Mouse (Mus musculus): ENCODE measurements around the gene Klc2.

Gene Klc2

GRCm38 (mm10) chr19:5113783-5114182 lies 4.6 kb downstream of the Klc2 start:
- ChIA-PET POLR2A (interaction anchor here in 1 of 4 experiments (0.7 to 1.7 kb wide), 4 partner anchors 16 to 35 kb away, joined by 3 to 4 read pairs (median 3); partner anchors contain the start of gene Yif1a), CTCF (interaction anchor here in 1 of 4 experiments (0.7 kb wide), 1 partner anchor 26 kb away, joined by 4 read pairs; no protein-coding TSS in a partner anchor)

- ChIA-PET CTCF (interaction anchor here (0.5 to 4.2 kb wide), 16 partner anchors 8 to 504 kb away, joined by 3 to 45 read pairs (median 4); partner anchors contain the start of genes Klc2 (in 2 of the 4) and Yif1a (in 1 of the 4)), POLR2A (interaction anchor here (0.5 to 5.4 kb wide), 7 partner anchors 8 to 42 kb away, joined by 3 to 29 read pairs (median 5); partner anchors contain the start of genes Yif1a (in 2 of the 4), Cd248 (in 1 of the 4), Cnih2 (in 1 of the 4) and Klc2 (in 1 of the 4))
Observed at GRCm38 (mm10) chr19:5109659-5110453, 8.5 kb downstream of the Klc2 start.

- ChIA-PET POLR2A (interaction anchor here (0.7 to 5.4 kb wide), 28 partner anchors 8 to 381 kb away, joined by 3 to 29 read pairs (median 4); partner anchors contain the start of genes Klc2 (in 3 of the 4), Cnih2 (in 2 of the 4), Rin1 (in 2 of the 4) and Yif1a (in 2 of the 4)), CTCF (interaction anchor here (0.5 to 4.2 kb wide), 41 partner anchors 8 to 403 kb away, joined by 3 to 45 read pairs (median 4); partner anchors contain the start of genes Cd248 (in 2 of the 4), Klc2 (in 2 of the 4), Rin1 (in 2 of the 4) and Yif1a (in 2 of the 4))
Observed at GRCm38 (mm10) chr19:5108702-5109101, 9.7 kb downstream of the Klc2 start.

- CTCF ChIA-PET, result interaction anchor here (0.6 to 4.2 kb wide), 39 partner anchors 8 to 402 kb away, joined by 3 to 45 read pairs (median 3); partner anchors contain the start of genes Cd248 (in 2 of the 4), Klc2 (in 2 of the 4), Rin1 (in 2 of the 4) and Yif1a (in 2 of the 4)
- POLR2A ChIA-PET, result interaction anchor here (0.5 to 5.4 kb wide), 30 partner anchors 8 to 1873 kb away, joined by 3 to 29 read pairs (median 4); partner anchors contain the start of genes Klc2 (in 3 of the 4), Yif1a (in 3 of the 4), Cnih2 (in 2 of the 4) and Rin1 (in 2 of the 4)
Observed at GRCm38 (mm10) chr19:5108271-5108575, 10.1 kb downstream of the Klc2 start.

GRCm38 (mm10) chr19:5107556-5108270 lies 10.6 kb downstream of the Klc2 start:
- ChIA-PET CTCF (interaction anchor here (0.6 to 4.2 kb wide), 37 partner anchors 9 to 349 kb away, joined by 3 to 45 read pairs (median 4); partner anchors contain the start of genes Cd248 (in 3 of the 4), Klc2 (in 2 of the 4), Rin1 (in 2 of the 4) and Yif1a (in 2 of the 4)), POLR2A (interaction anchor here in 3 of 4 experiments (0.5 to 5.4 kb wide), 32 partner anchors 9 to 1874 kb away, joined by 3 to 29 read pairs (median 5); partner anchors contain the start of genes Klc2 (in 3 of the 3), Yif1a (in 3 of the 3), Rin1 (in 2 of the 3) and Cfl1 (in 1 of the 3))

- POLR2A ChIA-PET, result interaction anchor here in 3 of 4 experiments (0.6 to 5.4 kb wide), 17 partner anchors 10 to 188 kb away, joined by 3 to 29 read pairs (median 5); partner anchors contain the start of genes Yif1a (in 3 of the 3), Klc2 (in 2 of the 3), Rin1 (in 1 of the 3) and Sf3b2 (in 1 of the 3)
- CTCF ChIA-PET, result interaction anchor here (0.7 to 4.2 kb wide), 8 partner anchors 11 to 346 kb away, joined by 3 to 45 read pairs (median 4); partner anchors contain the start of genes Cd248 (in 1 of the 4), Klc2 (in 1 of the 4), Rin1 (in 1 of the 4) and Yif1a (in 1 of the 4)
Observed at GRCm38 (mm10) chr19:5106731-5107191, 11.6 kb downstream of the Klc2 start, which contains the start of gene Rab1b. TSS of gene Rab1b (minus strand) at chr19:5107072.

- POLR2A ChIA-PET, result interaction anchor here in 3 of 4 experiments (0.6 to 5.4 kb wide), 17 partner anchors 9 to 1260 kb away, joined by 3 to 29 read pairs (median 4); partner anchors contain the start of genes Klc2 (in 2 of the 3) and Yif1a (in 2 of the 3)
- CTCF ChIA-PET, result interaction anchor here in 2 of 4 experiments (1.0 to 4.2 kb wide), 5 partner anchors 12 to 56 kb away, joined by 3 to 45 read pairs (median 5); partner anchors contain the start of genes Klc2 (in 1 of the 2), Rin1 (in 1 of the 2) and Yif1a (in 1 of the 2)
Observed at GRCm38 (mm10) chr19:5106074-5106473, 12.3 kb downstream of the Klc2 start.

- ChIA-PET POLR2A (interaction anchor here in 3 of 4 experiments (0.5 to 1.7 kb wide), 11 partner anchors 10 to 359 kb away, joined by 3 to 7 read pairs (median 4); partner anchors contain the start of genes Klc2 (in 1 of the 3), Tmem151a (in 1 of the 3) and Yif1a (in 1 of the 3)), CTCF (interaction anchor here in 1 of 4 experiments (1.0 to 1.3 kb wide), 3 partner anchors 18 to 44 kb away, joined by 3 to 4 read pairs (median 4); no protein-coding TSS in a partner anchor)
Observed at GRCm38 (mm10) chr19:5098363-5099143, 19.8 kb downstream of the Klc2 start, which contains the start of gene Cnih2. TSS of gene Cnih2 (minus strand) at chr19:5098521.

GRCm38 (mm10) chr19:5097521-5098362 lies 20.6 kb downstream of the Klc2 start:
- ChIA-PET POLR2A (interaction anchor here in 3 of 4 experiments (0.6 to 2.0 kb wide), 12 partner anchors 9 to 587 kb away, joined by 3 to 7 read pairs (median 4); partner anchors contain the start of genes Yif1a (in 2 of the 3) and Rab1b (in 1 of the 3)), CTCF (interaction anchor here in 2 of 4 experiments (0.6 to 1.5 kb wide), 3 partner anchors 9 to 20 kb away, joined by 3 to 5 read pairs (median 3); partner anchors contain the start of gene Yif1a (in 1 of the 2))

- ChIA-PET POLR2A (interaction anchor here (0.6 to 4.6 kb wide), 21 partner anchors 8 to 399 kb away, joined by 3 to 29 read pairs (median 4); partner anchors contain the start of genes Klc2 (in 2 of the 4), Rab1b (in 2 of the 4) and Yif1a (in 1 of the 4)), CTCF (interaction anchor here in 2 of 4 experiments (0.5 to 1.6 kb wide), 9 partner anchors 8 to 536 kb away, joined by 3 to 6 read pairs (median 4); partner anchors contain the start of genes Klc2 (in 1 of the 2) and Yif1a (in 1 of the 2))
Observed at GRCm38 (mm10) chr19:5095887-5096474, 22.4 kb downstream of the Klc2 start.

GRCm38 (mm10) chr19:5094746-5095417 lies 23.5 kb downstream of the Klc2 start:
- CTCF ChIA-PET, result interaction anchor here (0.5 to 1.6 kb wide), 13 partner anchors 13 to 537 kb away, joined by 3 to 6 read pairs (median 3); partner anchors contain the start of gene Klc2 (in 1 of the 4)
- POLR2A ChIA-PET, result interaction anchor here (0.5 to 4.6 kb wide), 19 partner anchors 8 to 675 kb away, joined by 3 to 29 read pairs (median 3); partner anchors contain the start of genes Rab1b (in 2 of the 4) and Klc2 (in 1 of the 4)

- POLR2A ChIA-PET, result interaction anchor here in 3 of 4 experiments (0.8 to 4.6 kb wide), 10 partner anchors 9 to 676 kb away, joined by 3 to 29 read pairs (median 3); partner anchors contain the start of genes Rab1b (in 2 of the 3) and Klc2 (in 1 of the 3)
- CTCF ChIA-PET, result interaction anchor here in 3 of 4 experiments (1.0 to 1.5 kb wide), 5 partner anchors 41 to 57 kb away, joined by 3 to 4 read pairs (median 3); no protein-coding TSS in a partner anchor
Observed at GRCm38 (mm10) chr19:5094243-5094632, 24.1 kb downstream of the Klc2 start.

- ChIA-PET POLR2A (interaction anchor here in 2 of 4 experiments (0.6 to 4.6 kb wide), 5 partner anchors 12 to 43 kb away, joined by 3 to 29 read pairs (median 5); partner anchors contain the start of genes Rab1b (in 1 of the 2) and Rin1 (in 1 of the 2)), CTCF (interaction anchor here in 1 of 4 experiments (1.2 to 1.3 kb wide), 2 partner anchors 24 to 40 kb away, joined by 3 to 4 read pairs; partner anchors contain the start of gene Klc2)
Observed at GRCm38 (mm10) chr19:5093481-5094242, 24.7 kb downstream of the Klc2 start.

Data from embryonic stem cell, embryonic (primary cell).